Mouse (Mus musculus) liver, embryonic 14.5 days (tissue): ENCODE data around the gene Ank2.

Experiments
- CTCF ChIP-seq: IDR thresholded peaks from 2 replicates; pipeline ENCODE4 v1.5.1; 2016; ENCODE audit warnings: antibody characterized with exemption, low read depth, control low read depth
- EP300 ChIP-seq: IDR thresholded peaks from 2 replicates; pipeline ENCODE4 v1.6.1; 2016; ENCODE audit warnings: antibody characterized with exemption, low read depth

DNA sequence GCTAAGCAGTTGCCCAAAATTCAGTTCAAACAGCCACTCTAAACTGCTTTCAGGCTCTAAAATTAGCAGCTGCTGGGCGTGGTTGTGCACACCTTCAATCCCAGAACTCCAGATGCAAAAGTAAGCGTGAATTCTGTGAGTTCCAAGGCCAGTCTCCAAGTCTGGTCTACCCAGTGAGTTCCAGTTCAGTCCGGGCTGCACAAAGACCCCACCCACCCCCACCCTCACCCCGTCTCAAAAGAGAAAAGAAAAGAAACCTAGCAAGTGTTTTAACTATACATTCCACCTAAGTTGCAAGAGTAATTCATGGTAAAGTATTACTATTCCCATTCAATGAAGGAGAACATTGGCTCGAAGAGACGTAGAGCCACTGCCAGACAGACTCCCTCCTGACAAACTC is 45.9 kb downstream of the Ank2 start:
- TF ChIP-seq CTCF (no peak), EP300 (no peak)
